Mouse (Mus musculus): ENCODE measurements around the gene Serf1. TPM values are rescaled to one million over a fixed set of nuclear protein-coding genes. Genes with fewer than 3 reads are reported as not detected.
A peak's percentile ranks its signal among the peaks of the same experiment; 100 is the strongest.

Gene Serf1
- polyA plus RNA-seq (2015; fragmentation: Nextera tagmentation; extraction: Ambion mirVana) = 13.8 and 15.0 TPM in 2 replicates

GRCm38 (mm10) chr13:100107652-100108472, at the start of gene Serf1:
TSS of gene Serf1 (plus strand) at chr13:100108012.
- Histone ChIP-seq H3K27ac (replicated peaks) (no peak within 1 kb of the TSS), H3K36me3 (replicated peaks) (no peaks in the 10 kb centered on the region), H3K9me3 (replicated peaks) (no peaks in the 10 kb centered on the region), H3K27me3 (peaks cover 12% of the 10 kb centered on the region), H3K9ac (peak within 1 kb of the TSS; percentile 52), H3K4me1 (replicated peaks) (peaks cover 30% of the 10 kb centered on the region), H3K4me3 (replicated peaks) (peak within 1 kb of the TSS; percentile 70), H3K4me2 (peak within 1 kb of the TSS; percentile 89)
- 1% methylated on average over 76 of the region's 76 CpGs for WGBS (ENCODE audit: insufficient replicate concordance)
- peak; percentile 53 for ATAC-seq (ENCODE audit: insufficient read depth)

- Histone ChIP-seq H3K4me1 (replicated peaks) (no peaks in the 10 kb centered on the region), H3K9ac (no peak overlapping the region), H3K4me3 (replicated peaks) (no peak overlapping the region), H3K4me2 (no peak overlapping the region), H3K27me3 (no peaks in the 10 kb centered on the region), H3K27ac (replicated peaks) (no peak overlapping the region), H3K9me3 (replicated peaks) (no peaks in the 10 kb centered on the region), H3K36me3 (replicated peaks) (peaks cover 74% of the 10 kb centered on the region)
- no peak for ATAC-seq (ENCODE audit: insufficient read depth)
- WGBS (ENCODE audit: insufficient replicate concordance) = 79% methylated on average over 3 of the region's 3 CpGs
Measured at GRCm38 (mm10) chr13:100063936-100064335, 43.9 kb upstream of the Serf1 start.

- no peak for ATAC-seq (ENCODE audit: insufficient read depth)
- Histone ChIP-seq H3K4me3 (replicated peaks) (no peak overlapping the region), H3K9ac (no peak overlapping the region), H3K36me3 (replicated peaks) (peaks cover 73% of the 10 kb centered on the region), H3K9me3 (replicated peaks) (no peaks in the 10 kb centered on the region), H3K4me2 (no peak overlapping the region), H3K27ac (replicated peaks) (no peak overlapping the region), H3K27me3 (no peaks in the 10 kb centered on the region), H3K4me1 (replicated peaks) (no peaks in the 10 kb centered on the region)
- WGBS (ENCODE audit: insufficient replicate concordance) = 62% methylated on average over 6 of the region's 6 CpGs
Measured at GRCm38 (mm10) chr13:100067821-100068220, 40.0 kb upstream of the Serf1 start.

- H3K4me3 ChIP-seq (replicated peaks) = no peak overlapping the region
- ATAC-seq (ENCODE audit: insufficient read depth) = no peak
- no peaks in the 10 kb centered on the region for H3K9me3 ChIP-seq (replicated peaks)
- no peak overlapping the region for H3K27ac ChIP-seq (replicated peaks)
- no peaks in the 10 kb centered on the region for H3K4me1 ChIP-seq (replicated peaks)
- no peak overlapping the region for H3K9ac ChIP-seq
- H3K27me3 ChIP-seq = no peaks in the 10 kb centered on the region
- WGBS (ENCODE audit: insufficient replicate concordance) = 78% methylated on average over 8 of the region's 8 CpGs
- no peak overlapping the region for H3K4me2 ChIP-seq
- H3K36me3 ChIP-seq (replicated peaks) = peaks cover 75% of the 10 kb centered on the region
Measured at GRCm38 (mm10) chr13:100071473-100071872, 36.3 kb upstream of the Serf1 start.

- Histone ChIP-seq H3K36me3 (replicated peaks) (peaks cover 48% of the 10 kb centered on the region), H3K27me3 (no peaks in the 10 kb centered on the region), H3K9me3 (replicated peaks) (no peaks in the 10 kb centered on the region), H3K4me2 (no peak overlapping the region), H3K4me1 (replicated peaks) (peaks cover 27% of the 10 kb centered on the region), H3K9ac (no peak overlapping the region), H3K4me3 (replicated peaks) (no peak overlapping the region), H3K27ac (replicated peaks) (no peak overlapping the region)
- ATAC-seq (ENCODE audit: insufficient read depth) = no peak
- 43% methylated on average over 6 of the region's 6 CpGs for WGBS (ENCODE audit: insufficient replicate concordance)
Measured at GRCm38 (mm10) chr13:100098808-100099207, 9.0 kb upstream of the Serf1 start.

GRCm38 (mm10) chr13:100103052-100103658, 4.7 kb upstream of the Serf1 start:
- Histone ChIP-seq H3K9ac (peak overlapping the region; percentile 95), H3K4me1 (replicated peaks) (peaks cover 43% of the 10 kb centered on the region), H3K4me3 (replicated peaks) (peak overlapping the region; percentile 97), H3K4me2 (peak overlapping the region; percentile 70), H3K27ac (replicated peaks) (peak overlapping the region; percentile 81), H3K36me3 (replicated peaks) (peaks cover 7% of the 10 kb centered on the region; the same call in 1 of the 2 replicates), H3K9me3 (replicated peaks) (no peaks in the 10 kb centered on the region), H3K27me3 (peaks cover 8% of the 10 kb centered on the region)
- 2% methylated on average over 15 of the region's 15 CpGs for WGBS (ENCODE audit: insufficient replicate concordance)
- peak; percentile 22 for ATAC-seq (ENCODE audit: insufficient read depth)

- peak; percentile 80 for ATAC-seq (ENCODE audit: insufficient read depth)
- Histone ChIP-seq H3K27ac (replicated peaks) (peak within 1 kb of the TSS; percentile 81), H3K4me2 (peak within 1 kb of the TSS; percentile 70), H3K36me3 (replicated peaks) (peaks cover 2% of the 10 kb centered on the region; the same call in 1 of the 2 replicates), H3K9ac (peak within 1 kb of the TSS; percentile 95), H3K9me3 (replicated peaks) (no peaks in the 10 kb centered on the region), H3K27me3 (peaks cover 12% of the 10 kb centered on the region), H3K4me1 (replicated peaks) (peaks cover 48% of the 10 kb centered on the region), H3K4me3 (replicated peaks) (peak within 1 kb of the TSS; percentile 97)
- under 1% methylated on average over 44 of the region's 44 CpGs for WGBS (ENCODE audit: insufficient replicate concordance)
Measured at GRCm38 (mm10) chr13:100103748-100104254, 4.0 kb upstream of the Serf1 start, which contains the start of gene Bdp1. TSS of gene Bdp1 (minus strand) at chr13:100104070.

GRCm38 (mm10) chr13:100112218-100112972, 4.6 kb downstream of the Serf1 start:
- no peaks in the 10 kb centered on the region for H3K9me3 ChIP-seq (replicated peaks)
- H3K4me3 ChIP-seq (replicated peaks) = no peak overlapping the region
- H3K4me2 ChIP-seq = no peak overlapping the region
- WGBS (ENCODE audit: insufficient replicate concordance) = 33% methylated on average over 5 of the region's 5 CpGs
- no peak overlapping the region for H3K27ac ChIP-seq (replicated peaks)
- H3K27me3 ChIP-seq = peaks cover 6% of the 10 kb centered on the region; the same call in 1 of the 2 replicates
- peaks cover 17% of the 10 kb centered on the region for H3K4me1 ChIP-seq (replicated peaks)
- no peak overlapping the region for H3K9ac ChIP-seq
- no peaks in the 10 kb centered on the region for H3K36me3 ChIP-seq (replicated peaks)
- ATAC-seq (ENCODE audit: insufficient read depth) = no peak

GRCm38 (mm10) chr13:100123970-100124369, 16.2 kb downstream of the Serf1 start:
- Histone ChIP-seq H3K27ac (replicated peaks) (no peak overlapping the region), H3K9ac (no peak overlapping the region), H3K27me3 (0 out of 2 replicates have a peak, but pooled peaks cover 3% of the 10 kb centered on the region), H3K9me3 (replicated peaks) (no peaks in the 10 kb centered on the region), H3K4me2 (peak overlapping the region; percentile 80), H3K4me3 (replicated peaks) (peak overlapping the region; percentile 95), H3K36me3 (replicated peaks) (peaks cover 23% of the 10 kb centered on the region), H3K4me1 (replicated peaks) (peaks cover 15% of the 10 kb centered on the region)
- WGBS (ENCODE audit: insufficient replicate concordance) = 69% methylated on average over 3 of the region's 3 CpGs
- no peak for ATAC-seq (ENCODE audit: insufficient read depth)

GRCm38 (mm10) chr13:100124423-100125257, 16.8 kb downstream of the Serf1 start, which contains the start of gene Smn1:
TSS of gene Smn1 (plus strand) at chr13:100124852.
- Histone ChIP-seq H3K36me3 (replicated peaks) (peaks cover 28% of the 10 kb centered on the region), H3K27ac (replicated peaks) (peak within 1 kb of the TSS; percentile 53; the same call in 1 of the 2 replicates), H3K4me3 (replicated peaks) (peak within 1 kb of the TSS; percentile 95), H3K9ac (peak within 1 kb of the TSS; percentile 81), H3K4me1 (replicated peaks) (peaks cover 15% of the 10 kb centered on the region), H3K9me3 (replicated peaks) (no peaks in the 10 kb centered on the region), H3K27me3 (0 out of 2 replicates have a peak, but pooled peaks cover 3% of the 10 kb centered on the region), H3K4me2 (peak within 1 kb of the TSS; percentile 80)
- 4% methylated on average over 42 of the region's 42 CpGs for WGBS (ENCODE audit: insufficient replicate concordance)
- peak; percentile 95 for ATAC-seq (ENCODE audit: insufficient read depth)

Measured in liver, embryonic 15.5 days (tissue).